Mouse (Mus musculus) cerebellum, adult 11 months (tissue): ENCODE measurements around the gene Chst15.

Experiments
- DNase-seq: peaks from one replicate; pipeline ENCODE4 v3.0.0; 2022

The Chst15 gene

GRCm38 (mm10) chr7:132335367-132335766 lies 18.3 kb upstream of the Chst15 start:
- DNase-seq: no peak

GRCm38 (mm10) chr7:132333078-132333477 lies 16.1 kb upstream of the Chst15 start:
- DNase-seq: no peak

- DNase-seq: no peak
These were observed 15.1 kb upstream of the Chst15 start for GRCm38 (mm10) chr7:132332176-132332575.

- no peak for DNase-seq
These were observed 13.2 kb upstream of the Chst15 start for GRCm38 (mm10) chr7:132330179-132330578.

GRCm38 (mm10) chr7:132328648-132329047 lies 11.6 kb upstream of the Chst15 start:
- DNase-seq: no peak

GRCm38 (mm10) chr7:132325549-132326331 lies 8.7 kb upstream of the Chst15 start:
- peak; percentile 54 for DNase-seq

GRCm38 (mm10) chr7:132323430-132323829 lies 6.4 kb upstream of the Chst15 start:
- DNase-seq: no peak

GRCm38 (mm10) chr7:132321392-132321958 lies 4.4 kb upstream of the Chst15 start:
- no peak for DNase-seq

- peak; percentile 64 for DNase-seq
These were observed 660 bp downstream of the Chst15 start for GRCm38 (mm10) chr7:132316101-132317035.

GRCm38 (mm10) chr7:132315149-132316091 lies 1.6 kb downstream of the Chst15 start:
- DNase-seq: peak; percentile 69

GRCm38 (mm10) chr7:132312396-132312795 lies 4.6 kb downstream of the Chst15 start:
- DNase-seq: peak; percentile 47

GRCm38 (mm10) chr7:132308537-132309191 lies 8.4 kb downstream of the Chst15 start:
- DNase-seq: no peak

- DNase-seq: no peak
These were observed 9.2 kb downstream of the Chst15 start for GRCm38 (mm10) chr7:132307722-132308271.

GRCm38 (mm10) chr7:132306671-132307412 lies 10.2 kb downstream of the Chst15 start:
- DNase-seq: no peak

GRCm38 (mm10) chr7:132305492-132306375 lies 11.3 kb downstream of the Chst15 start:
- no peak for DNase-seq

GRCm38 (mm10) chr7:132304424-132305085 lies 12.5 kb downstream of the Chst15 start:
- no peak for DNase-seq

- DNase-seq: no peak
These were observed 13.0 kb downstream of the Chst15 start for GRCm38 (mm10) chr7:132303988-132304387.

- DNase-seq: no peak
These were observed 14.4 kb downstream of the Chst15 start for GRCm38 (mm10) chr7:132302508-132303241.
